Mouse (Mus musculus) natural killer cell, adult 2 months (primary cell): Measurements from ENCODE around the gene Ndufs7.
A peak's percentile ranks its signal among the peaks of the same experiment; 100 is the strongest.
"Not testable (repeated sequence)": the region's sequence is repeated elsewhere in the genome, so short reads cannot be mapped to it uniquely, and the experiment has no call there.

ENCODE experiments used
- DNase-seq, 2 experiments: peaks; one replicate each; pipeline ENCODE4 v3.0.0; 2022; ENCODE audit warnings: low spot score in 2 of 2

The Ndufs7 gene

GRCm38 (mm10) chr10:80242088-80242487, 6.8 kb upstream of the Ndufs7 start:
- DNase-seq, result no peak

- no peak for DNase-seq
These were observed 6.3 kb upstream of the Ndufs7 start for GRCm38 (mm10) chr10:80242607-80243006.

GRCm38 (mm10) chr10:80244791-80245399, 4.0 kb upstream of the Ndufs7 start:
- DNase-seq, result peak in 1 of 2 experiments; percentile 45

- DNase-seq, result peak; percentile 45 to 72
These were observed 3.3 kb upstream of the Ndufs7 start for GRCm38 (mm10) chr10:80245600-80245999.

GRCm38 (mm10) chr10:80247849-80248248, 1.1 kb upstream of the Ndufs7 start:
- no peak for DNase-seq

- not testable (repeated sequence) for DNase-seq
These were observed 484 bp upstream of the Ndufs7 start for GRCm38 (mm10) chr10:80248437-80248836.

GRCm38 (mm10) chr10:80250059-80250458, 1.1 kb downstream of the Ndufs7 start:
- DNase-seq, result no peak

GRCm38 (mm10) chr10:80250573-80250972, 1.7 kb downstream of the Ndufs7 start:
- DNase-seq, result no peak

- DNase-seq, result no peak
These were observed 3.1 kb downstream of the Ndufs7 start for GRCm38 (mm10) chr10:80252011-80252410.

- DNase-seq, result no peak
These were observed 3.8 kb downstream of the Ndufs7 start for GRCm38 (mm10) chr10:80252493-80253274.

- DNase-seq, result no peak
These were observed 4.6 kb downstream of the Ndufs7 start for GRCm38 (mm10) chr10:80253551-80253950.

- no peak for DNase-seq
These were observed 5.7 kb downstream of the Ndufs7 start for GRCm38 (mm10) chr10:80254331-80255297.

- no peak for DNase-seq
These were observed 7.1 kb downstream of the Ndufs7 start for GRCm38 (mm10) chr10:80255881-80256535.

GRCm38 (mm10) chr10:80257936-80258335, 9.0 kb downstream of the Ndufs7 start:
- DNase-seq, result no peak

GRCm38 (mm10) chr10:80258752-80259462, 10.0 kb downstream of the Ndufs7 start:
- DNase-seq, result no peak

- no peak for DNase-seq
These were observed 10.5 kb downstream of the Ndufs7 start for GRCm38 (mm10) chr10:80259463-80259805.

GRCm38 (mm10) chr10:80259861-80260641, 11.1 kb downstream of the Ndufs7 start:
- DNase-seq, result no peak

- peak; percentile 86 to 88 for DNase-seq
These were observed 12.0 kb downstream of the Ndufs7 start, which contains the start of the genes Gamt and Dazap1 for GRCm38 (mm10) chr10:80260642-80261584. Gene Gamt, minus strand, starts transcription at chr10:80261012. Gene Dazap1, plus strand, starts transcription at chr10:80261486.

GRCm38 (mm10) chr10:80261585-80261968, 12.7 kb downstream of the Ndufs7 start:
- peak; percentile 91 to 94 for DNase-seq
